Mouse (Mus musculus) right cerebral cortex, adult 2 months (tissue): ENCODE measurements around the gene Rad17.

Experiments used
- DNase-seq, 2 experiments: peaks; one replicate each; pipeline ENCODE4 v3.0.0; 2021 to 2022; ENCODE audit warnings: low spot score in 2 of 2

Rad17 gene

GRCm38 (mm10) chr13:100616181-100617087 lies 34.4 kb downstream of the Rad17 start, which contains the start of gene Marveld2:
Gene Marveld2 (minus strand): TSS chr13:100616971.
- DNase-seq = peak; percentile 23 to 42

GRCm38 (mm10) chr13:100612903-100613302 lies 37.9 kb downstream of the Rad17 start:
- DNase-seq = no peak

GRCm38 (mm10) chr13:100612251-100612650 lies 38.6 kb downstream of the Rad17 start:
- no peak for DNase-seq

- no peak for DNase-seq
Observed at GRCm38 (mm10) chr13:100611266-100611665, 39.6 kb downstream of the Rad17 start.

- DNase-seq = no peak
Observed at GRCm38 (mm10) chr13:100607756-100608155, 43.1 kb downstream of the Rad17 start.

- DNase-seq = no peak
Observed at GRCm38 (mm10) chr13:100605845-100606244, 45.0 kb downstream of the Rad17 start.

GRCm38 (mm10) chr13:100603738-100604095 lies 47.1 kb downstream of the Rad17 start:
- no peak for DNase-seq

GRCm38 (mm10) chr13:100603031-100603737 lies 47.7 kb downstream of the Rad17 start:
- DNase-seq = no peak

GRCm38 (mm10) chr13:100602239-100602902 lies 48.5 kb downstream of the Rad17 start:
- no peak for DNase-seq

- no peak for DNase-seq
Observed at GRCm38 (mm10) chr13:100601034-100601433, 49.8 kb downstream of the Rad17 start.

GRCm38 (mm10) chr13:100600317-100600716 lies 50.5 kb downstream of the Rad17 start:
- DNase-seq = no peak

- DNase-seq = no peak
Observed at GRCm38 (mm10) chr13:100597284-100597683, 53.6 kb downstream of the Rad17 start.

GRCm38 (mm10) chr13:100595552-100595885 lies 55.3 kb downstream of the Rad17 start:
- no peak for DNase-seq

- DNase-seq = no peak
Observed at GRCm38 (mm10) chr13:100594838-100595551, 55.9 kb downstream of the Rad17 start.

GRCm38 (mm10) chr13:100594041-100594792 lies 56.6 kb downstream of the Rad17 start:
- peak; percentile 13 to 52 for DNase-seq

GRCm38 (mm10) chr13:100588646-100589045 lies 62.2 kb downstream of the Rad17 start:
- no peak for DNase-seq

- DNase-seq = no peak
Observed at GRCm38 (mm10) chr13:100582144-100582543, 68.7 kb downstream of the Rad17 start.

- DNase-seq = no peak
Observed at GRCm38 (mm10) chr13:100581701-100582100, 69.2 kb downstream of the Rad17 start.

GRCm38 (mm10) chr13:100579951-100580350 lies 70.9 kb downstream of the Rad17 start:
- no peak for DNase-seq

- DNase-seq = no peak
Observed at GRCm38 (mm10) chr13:100579220-100579619, 71.6 kb downstream of the Rad17 start.

GRCm38 (mm10) chr13:100575950-100576349 lies 74.9 kb downstream of the Rad17 start:
- no peak for DNase-seq
